Mouse (Mus musculus) cerebellum, adult 9-11 months (tissue): ENCODE results near the gene Ttk.

Experiments used
- DNase-seq: peaks from one replicate; pipeline ENCODE4 v3.0.0; 2022

Gene Ttk

GRCm38 (mm10) chr9:83833811-83834747, at the start of gene Ttk:
Gene Ttk, plus strand, starts transcription at chr9:83834689.
- peak; percentile 90 for DNase-seq

GRCm38 (mm10) chr9:83785501-83785900, 49.0 kb upstream of the Ttk start:
- no peak for DNase-seq

- DNase-seq = no peak
Observed at GRCm38 (mm10) chr9:83789326-83789725, 45.2 kb upstream of the Ttk start.

GRCm38 (mm10) chr9:83796875-83797274, 37.6 kb upstream of the Ttk start:
- DNase-seq = no peak

GRCm38 (mm10) chr9:83797898-83798297, 36.6 kb upstream of the Ttk start:
- peak; percentile 75 for DNase-seq

GRCm38 (mm10) chr9:83804341-83804740, 30.1 kb upstream of the Ttk start:
- DNase-seq = no peak

GRCm38 (mm10) chr9:83805164-83805976, 29.1 kb upstream of the Ttk start:
- DNase-seq = peak; percentile 45

- peak; percentile 92 for DNase-seq
Observed at GRCm38 (mm10) chr9:83805977-83806815, 28.3 kb upstream of the Ttk start, which contains the start of gene Elovl4. Gene Elovl4, minus strand, starts transcription at chr9:83806277.

- peak; percentile 45 for DNase-seq
Observed at GRCm38 (mm10) chr9:83807562-83807961, 26.9 kb upstream of the Ttk start.

GRCm38 (mm10) chr9:83819188-83819587, 15.3 kb upstream of the Ttk start:
- DNase-seq = no peak

GRCm38 (mm10) chr9:83820976-83821375, 13.5 kb upstream of the Ttk start:
- DNase-seq = no peak

GRCm38 (mm10) chr9:83822925-83823324, 11.6 kb upstream of the Ttk start:
- DNase-seq = no peak

GRCm38 (mm10) chr9:83829896-83830295, 4.6 kb upstream of the Ttk start:
- no peak for DNase-seq

GRCm38 (mm10) chr9:83831152-83831551, 3.3 kb upstream of the Ttk start:
- no peak for DNase-seq

GRCm38 (mm10) chr9:83834748-83835313, 342 bp downstream of the Ttk start:
- no peak for DNase-seq

- DNase-seq = no peak
Observed at GRCm38 (mm10) chr9:83852464-83852863, 18.0 kb downstream of the Ttk start.

GRCm38 (mm10) chr9:83865165-83865564, 30.7 kb downstream of the Ttk start:
- DNase-seq = no peak

GRCm38 (mm10) chr9:83882191-83882590, 47.7 kb downstream of the Ttk start:
- DNase-seq = peak; percentile 10

- no peak for DNase-seq
Observed at GRCm38 (mm10) chr9:83886149-83886548, 51.7 kb downstream of the Ttk start.

- DNase-seq = no peak
Observed at GRCm38 (mm10) chr9:83888214-83888613, 53.7 kb downstream of the Ttk start.

GRCm38 (mm10) chr9:83893073-83893472, 58.6 kb downstream of the Ttk start:
- no peak for DNase-seq

GRCm38 (mm10) chr9:83893767-83894330, 59.4 kb downstream of the Ttk start:
- DNase-seq = no peak
